Mouse (Mus musculus): ENCODE measurements at regions not wholly inside any gene's neighbourhood (a gene's known extent, or its start where the extent isn't known, plus 50 kb on each side); places are given as distances from the start of the nearest gene placed in this dataset.

DNA sequence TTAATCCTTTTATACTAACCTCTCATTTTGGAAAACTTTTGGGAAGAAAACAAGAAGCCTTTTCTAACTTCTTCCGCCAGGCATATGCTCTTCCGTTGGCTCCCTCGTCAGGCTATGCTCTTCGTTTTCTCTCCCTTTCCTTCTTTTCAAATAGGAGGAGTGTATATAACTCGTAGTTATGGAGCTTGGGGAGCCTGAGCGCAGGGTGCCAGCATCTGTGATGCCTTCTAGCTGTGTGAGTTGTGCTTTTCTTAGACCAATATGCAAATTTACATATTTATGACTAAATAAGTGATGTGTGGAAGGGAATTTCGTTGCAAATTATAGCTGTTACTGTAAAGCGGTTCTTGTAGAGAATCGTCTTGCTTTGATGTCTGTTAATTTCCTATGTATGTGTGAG is 874.5 kb downstream of the Slc4a3 start:
- Histone ChIP-seq H3K27ac (ENCODE audit: insufficient read depth, low read length) (no peak overlapping the region), H3K4me3 (ENCODE audit: low read depth, low read length) (no peak overlapping the region), H3K9me3 (replicated peaks; ENCODE audit: control insufficient read depth, insufficient read depth, low read length, poor library complexity, severe bottlenecking) (no peaks in the 10 kb centered on the region), H3K4me1 (ENCODE audit: control insufficient read depth, insufficient read depth, low read length) (no peaks in the 10 kb centered on the region), H3K36me3 (ENCODE audit: control insufficient read depth, insufficient read depth, low read length, poor library complexity, severe bottlenecking) (no peaks in the 10 kb centered on the region), H3K9ac (ENCODE audit: low read depth, poor library complexity, severe bottlenecking) (no peak overlapping the region), H3K27me3 (ENCODE audit: control insufficient read depth, insufficient read depth, low read length, poor library complexity, severe bottlenecking) (no peaks in the 10 kb centered on the region)
- no peak for TF ChIP-seq EP300 (IDR thresholded peaks at IDR 0.05; ENCODE audit: insufficient read depth, low read depth, low read length)
- TF ChIP-seq CTCF (IDR thresholded peaks at IDR 0.05; ENCODE audit: low read depth, low read length): no peak
- no peak for TF ChIP-seq POLR2A (IDR thresholded peaks at IDR 0.05; ENCODE audit: insufficient read depth, low read length)

DNA sequence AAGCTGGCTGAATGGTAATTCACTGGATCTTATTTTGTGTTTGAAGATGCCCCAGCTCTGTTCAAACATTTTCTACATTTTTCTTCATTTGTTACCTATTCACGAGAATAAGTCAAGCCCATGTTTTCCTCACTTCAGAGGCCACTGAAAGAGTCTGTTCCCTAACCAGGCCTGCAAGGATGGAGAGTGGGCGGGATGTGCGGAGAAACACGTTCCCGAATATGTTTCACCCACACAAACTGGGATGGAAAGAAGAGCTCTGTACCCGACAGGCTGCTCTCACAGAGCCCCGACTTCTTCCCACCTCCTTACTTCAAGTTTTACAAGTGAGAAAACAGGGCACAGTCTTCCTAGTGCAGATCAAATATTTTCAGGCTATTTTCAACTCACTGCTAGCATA is 881.4 kb downstream of the Slc4a3 start:
- H3K9ac ChIP-seq (ENCODE audit: low read depth, poor library complexity, severe bottlenecking): no peak overlapping the region
- H3K4me1 ChIP-seq (ENCODE audit: control insufficient read depth, insufficient read depth, low read length): no peaks in the 10 kb centered on the region
- H3K27ac ChIP-seq (ENCODE audit: insufficient read depth, low read length): no peak overlapping the region
- no peaks in the 10 kb centered on the region for H3K27me3 ChIP-seq (ENCODE audit: control insufficient read depth, insufficient read depth, low read length, poor library complexity, severe bottlenecking)
- H3K9me3 ChIP-seq (replicated peaks; ENCODE audit: control insufficient read depth, insufficient read depth, low read length, poor library complexity, severe bottlenecking): no peaks in the 10 kb centered on the region
- H3K36me3 ChIP-seq (ENCODE audit: control insufficient read depth, insufficient read depth, low read length, poor library complexity, severe bottlenecking): no peaks in the 10 kb centered on the region
- H3K4me3 ChIP-seq (ENCODE audit: low read depth, low read length): no peak overlapping the region
- TF ChIP-seq POLR2A (IDR thresholded peaks at IDR 0.05; ENCODE audit: insufficient read depth, low read length): no peak
- no peak for TF ChIP-seq EP300 (IDR thresholded peaks at IDR 0.05; ENCODE audit: insufficient read depth, low read depth, low read length)
- no peak for TF ChIP-seq CTCF (IDR thresholded peaks at IDR 0.05; ENCODE audit: low read depth, low read length)

DNA sequence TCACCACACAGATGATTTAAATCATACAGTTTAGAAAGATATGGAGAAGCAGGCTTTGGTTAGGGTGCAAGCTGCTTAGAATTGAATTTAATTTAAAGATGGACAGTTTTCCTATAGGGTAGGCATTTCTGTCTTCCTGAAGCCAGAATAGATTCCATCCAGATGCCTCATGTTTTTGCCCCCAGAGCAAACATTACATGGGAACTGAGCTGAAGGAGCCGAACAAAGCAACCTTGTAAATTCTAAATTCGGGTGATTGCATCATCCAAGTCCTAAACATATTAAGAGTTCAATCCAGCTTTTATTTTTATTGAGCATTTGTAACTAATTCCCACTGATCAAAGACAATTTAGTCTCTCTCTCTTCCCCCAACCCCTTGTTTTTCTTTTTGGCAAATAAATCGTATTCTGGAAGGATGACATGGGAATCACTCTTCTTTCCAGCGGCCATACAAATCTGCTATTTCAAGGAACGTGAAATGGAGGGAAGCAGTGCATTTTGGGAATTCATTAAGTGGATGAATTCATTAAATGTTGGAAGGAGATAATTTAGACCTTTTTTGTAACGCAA is 884.1 kb downstream of the Slc4a3 start:
- no peaks in the 10 kb centered on the region for H3K4me1 ChIP-seq (ENCODE audit: control insufficient read depth, insufficient read depth, low read length)
- no peaks in the 10 kb centered on the region for H3K9me3 ChIP-seq (replicated peaks; ENCODE audit: control insufficient read depth, insufficient read depth, low read length, poor library complexity, severe bottlenecking)
- no peaks in the 10 kb centered on the region for H3K36me3 ChIP-seq (ENCODE audit: control insufficient read depth, insufficient read depth, low read length, poor library complexity, severe bottlenecking)
- H3K9ac ChIP-seq (ENCODE audit: low read depth, poor library complexity, severe bottlenecking): no peak overlapping the region
- H3K27ac ChIP-seq (ENCODE audit: insufficient read depth, low read length): no peak overlapping the region
- no peak overlapping the region for H3K4me3 ChIP-seq (ENCODE audit: low read depth, low read length)
- TF ChIP-seq EP300 (IDR thresholded peaks at IDR 0.05; ENCODE audit: insufficient read depth, low read depth, low read length) (no peak), CTCF (IDR thresholded peaks at IDR 0.05; ENCODE audit: low read depth, low read length) (no peak), POLR2A (IDR thresholded peaks at IDR 0.05; ENCODE audit: insufficient read depth, low read length) (no peak)
- H3K27me3 ChIP-seq (ENCODE audit: control insufficient read depth, insufficient read depth, low read length, poor library complexity, severe bottlenecking): no peaks in the 10 kb centered on the region

DNA sequence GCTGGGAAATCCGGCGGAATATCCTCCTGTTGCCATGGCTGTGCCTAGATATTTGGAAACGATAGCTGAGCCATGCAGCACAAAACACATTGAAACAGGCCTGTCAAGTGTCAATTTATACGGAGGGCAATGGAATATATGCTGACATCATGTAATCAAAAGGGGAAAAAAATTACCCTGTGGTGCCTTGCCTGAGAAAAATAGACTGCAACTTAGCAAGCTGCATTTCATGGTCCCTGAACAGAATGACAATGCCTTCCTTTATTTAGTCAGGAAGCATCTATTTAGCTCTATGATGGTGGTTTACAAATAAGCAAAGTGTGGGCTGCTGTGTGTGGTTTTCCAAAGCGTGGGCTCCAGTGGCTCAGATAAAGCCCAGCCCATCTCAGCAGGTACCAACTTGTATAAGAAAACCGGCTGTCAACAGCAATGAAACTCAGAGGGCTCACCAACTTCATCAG is 887.4 kb downstream of the Slc4a3 start:
- Histone ChIP-seq H3K4me1 (ENCODE audit: control insufficient read depth, insufficient read depth, low read length) (no peaks in the 10 kb centered on the region), H3K9ac (ENCODE audit: low read depth, poor library complexity, severe bottlenecking) (no peak overlapping the region)
- TF ChIP-seq CTCF (IDR thresholded peaks at IDR 0.05; ENCODE audit: low read depth, low read length) (no peak), POLR2A (IDR thresholded peaks at IDR 0.05; ENCODE audit: insufficient read depth, low read length) (no peak), EP300 (IDR thresholded peaks at IDR 0.05; ENCODE audit: insufficient read depth, low read depth, low read length) (no peak)

DNA sequence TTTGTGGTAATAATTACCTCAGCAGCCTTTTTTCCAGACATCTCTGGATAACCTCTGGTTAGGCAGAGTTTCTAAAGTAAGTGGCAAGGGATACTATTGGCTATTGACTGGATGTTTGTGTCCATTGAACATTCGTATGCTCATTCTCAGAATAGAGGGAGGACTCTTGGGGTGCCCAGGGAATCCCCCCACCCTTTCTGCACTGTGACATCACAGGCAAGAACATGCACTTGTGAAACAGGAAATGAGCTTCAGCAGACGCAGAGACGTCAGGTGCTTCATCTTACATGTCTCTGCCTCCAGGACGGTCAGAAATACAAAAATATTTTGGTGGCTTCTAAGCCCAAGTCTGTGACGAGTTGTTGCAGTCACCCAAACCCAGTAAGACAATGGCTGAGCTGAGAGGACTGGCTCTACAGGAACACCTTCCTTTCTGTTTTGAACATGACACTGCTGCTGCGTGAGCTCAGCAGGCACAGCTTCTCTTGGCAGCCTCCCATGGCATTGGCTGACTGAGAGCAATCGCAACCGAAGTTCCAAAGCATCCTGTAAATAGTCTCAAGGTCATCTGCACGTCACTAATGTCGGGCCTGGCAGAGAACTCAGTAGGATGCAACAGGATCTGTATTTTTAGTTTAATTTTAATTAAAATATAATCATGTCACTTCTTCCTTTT is 904.6 kb downstream of the Slc4a3 start:
- no peaks in the 10 kb centered on the region for H3K36me3 ChIP-seq (ENCODE audit: control insufficient read depth, insufficient read depth, low read length, poor library complexity, severe bottlenecking)
- H3K27ac ChIP-seq (ENCODE audit: insufficient read depth, low read length): no peak overlapping the region
- no peaks in the 10 kb centered on the region for H3K4me1 ChIP-seq (ENCODE audit: control insufficient read depth, insufficient read depth, low read length)
- no peak overlapping the region for H3K4me3 ChIP-seq (ENCODE audit: low read depth, low read length)
- H3K9me3 ChIP-seq (replicated peaks; ENCODE audit: control insufficient read depth, insufficient read depth, low read length, poor library complexity, severe bottlenecking): no peaks in the 10 kb centered on the region
- no peak overlapping the region for H3K9ac ChIP-seq (ENCODE audit: low read depth, poor library complexity, severe bottlenecking)
- no peak for TF ChIP-seq EP300 (IDR thresholded peaks at IDR 0.05; ENCODE audit: insufficient read depth, low read depth, low read length)
- H3K27me3 ChIP-seq (ENCODE audit: control insufficient read depth, insufficient read depth, low read length, poor library complexity, severe bottlenecking): no peaks in the 10 kb centered on the region

More for the DNA sequence above, 887.4 kb downstream of the Slc4a3 start:
- no peak overlapping the region for H3K4me3 ChIP-seq (ENCODE audit: low read depth, low read length)
- H3K27me3 ChIP-seq (ENCODE audit: control insufficient read depth, insufficient read depth, low read length, poor library complexity, severe bottlenecking): no peaks in the 10 kb centered on the region
- H3K27ac ChIP-seq (ENCODE audit: insufficient read depth, low read length): no peak overlapping the region
- peaks cover 2% of the 10 kb centered on the region; the same call in 1 of the 2 replicates for H3K9me3 ChIP-seq (replicated peaks; ENCODE audit: control insufficient read depth, insufficient read depth, low read length, poor library complexity, severe bottlenecking)
- H3K36me3 ChIP-seq (ENCODE audit: control insufficient read depth, insufficient read depth, low read length, poor library complexity, severe bottlenecking): no peaks in the 10 kb centered on the region

DNA sequence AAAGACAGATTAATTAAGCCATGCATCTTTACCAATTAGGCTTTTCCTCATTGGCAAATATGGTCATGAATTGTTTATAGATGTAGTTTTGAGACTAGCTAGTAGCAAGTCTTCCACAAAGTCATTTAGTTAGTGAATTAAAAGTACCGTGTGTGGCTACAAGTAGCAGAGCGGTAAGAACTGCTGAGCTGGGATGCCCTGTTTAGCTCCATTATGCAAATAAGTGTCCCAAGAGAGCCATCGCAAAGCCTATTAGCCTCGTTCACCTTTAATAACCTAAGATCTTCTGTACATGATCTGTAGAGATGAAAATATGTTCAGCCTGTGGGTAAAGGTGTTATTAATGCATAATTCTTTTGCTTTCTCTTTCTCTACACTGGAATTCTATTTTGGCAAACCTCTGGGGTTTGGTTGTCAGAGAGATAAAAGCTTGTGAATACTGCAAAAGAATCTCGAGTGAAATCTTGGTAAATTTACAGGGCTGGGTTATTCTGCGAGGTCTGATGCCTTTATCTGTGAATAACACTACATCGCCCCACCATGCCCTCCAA is 907.2 kb downstream of the Slc4a3 start:
- no peak overlapping the region for H3K4me3 ChIP-seq (ENCODE audit: low read depth, low read length)
- no peaks in the 10 kb centered on the region for H3K4me1 ChIP-seq (ENCODE audit: control insufficient read depth, insufficient read depth, low read length)
- H3K27me3 ChIP-seq (ENCODE audit: control insufficient read depth, insufficient read depth, low read length, poor library complexity, severe bottlenecking): no peaks in the 10 kb centered on the region
- no peak for TF ChIP-seq CTCF (IDR thresholded peaks at IDR 0.05; ENCODE audit: low read depth, low read length)
- no peak for TF ChIP-seq POLR2A (IDR thresholded peaks at IDR 0.05; ENCODE audit: insufficient read depth, low read length)
- no peak for TF ChIP-seq EP300 (IDR thresholded peaks at IDR 0.05; ENCODE audit: insufficient read depth, low read depth, low read length)
- H3K9me3 ChIP-seq (replicated peaks; ENCODE audit: control insufficient read depth, insufficient read depth, low read length, poor library complexity, severe bottlenecking): no peaks in the 10 kb centered on the region
- H3K36me3 ChIP-seq (ENCODE audit: control insufficient read depth, insufficient read depth, low read length, poor library complexity, severe bottlenecking): no peaks in the 10 kb centered on the region
- no peak overlapping the region for H3K27ac ChIP-seq (ENCODE audit: insufficient read depth, low read length)
- H3K9ac ChIP-seq (ENCODE audit: low read depth, poor library complexity, severe bottlenecking): no peak overlapping the region
